Mouse (Mus musculus): ENCODE results near the gene Ppp1r1b. TPM values are rescaled to one million over a fixed set of nuclear protein-coding genes. Genes with fewer than 3 reads are reported as not detected.

Ppp1r1b gene
- total RNA-seq, 1 experiment from 2014 or later = not detected

GRCm38 (mm10) chr11:98327136-98328030 is 20.8 kb upstream of the Ppp1r1b start:
- no peak for ATAC-seq (ENCODE audit: extremely low read depth, insufficient number of reproducible peaks, low FRiP score, poor library complexity, severe bottlenecking)

GRCm38 (mm10) chr11:98328031-98328370 is 20.2 kb upstream of the Ppp1r1b start:
- no peak for ATAC-seq (ENCODE audit: extremely low read depth, insufficient number of reproducible peaks, low FRiP score, poor library complexity, severe bottlenecking)

GRCm38 (mm10) chr11:98328371-98329069 is 19.7 kb upstream of the Ppp1r1b start:
- no peak for ATAC-seq (ENCODE audit: extremely low read depth, insufficient number of reproducible peaks, low FRiP score, poor library complexity, severe bottlenecking)

- ATAC-seq (ENCODE audit: extremely low read depth, insufficient number of reproducible peaks, low FRiP score, poor library complexity, severe bottlenecking) = no peak
Observed at GRCm38 (mm10) chr11:98329081-98329959, 18.9 kb upstream of the Ppp1r1b start, which contains the start of gene Neurod2. TSS of gene Neurod2 (minus strand) at chr11:98329648.

GRCm38 (mm10) chr11:98329960-98330744 is 18.1 kb upstream of the Ppp1r1b start:
- no peak for ATAC-seq (ENCODE audit: extremely low read depth, insufficient number of reproducible peaks, low FRiP score, poor library complexity, severe bottlenecking)

DNA sequence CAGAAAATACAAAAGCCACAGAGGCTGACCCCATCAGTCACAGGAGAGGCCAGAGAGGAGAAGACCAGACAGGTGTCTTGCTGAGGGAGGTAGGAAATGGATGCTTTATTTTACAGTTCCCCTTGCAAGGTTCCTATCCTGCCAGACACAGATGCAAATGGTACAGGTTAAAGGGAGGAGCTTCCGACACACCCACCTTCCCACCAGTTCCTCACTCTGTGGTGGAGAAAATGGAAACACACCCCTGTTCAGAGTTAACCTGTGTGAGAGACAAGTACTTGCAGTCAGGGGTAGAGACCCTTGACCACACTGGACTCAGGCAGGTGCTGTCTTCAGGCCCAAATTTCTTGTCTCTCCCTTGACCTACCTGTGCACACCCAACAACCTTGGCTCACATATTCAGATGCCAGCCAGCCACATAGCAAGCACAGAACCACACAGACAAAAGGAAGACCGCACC is 17.4 kb upstream of the Ppp1r1b start:
- no peak for ATAC-seq (ENCODE audit: extremely low read depth, insufficient number of reproducible peaks, low FRiP score, poor library complexity, severe bottlenecking)

- ATAC-seq (ENCODE audit: extremely low read depth, insufficient number of reproducible peaks, low FRiP score, poor library complexity, severe bottlenecking) = no peak
Observed at GRCm38 (mm10) chr11:98331401-98331800, 16.8 kb upstream of the Ppp1r1b start.

GRCm38 (mm10) chr11:98332186-98332585 is 16.0 kb upstream of the Ppp1r1b start:
- ATAC-seq (ENCODE audit: extremely low read depth, insufficient number of reproducible peaks, low FRiP score, poor library complexity, severe bottlenecking) = no peak

DNA sequence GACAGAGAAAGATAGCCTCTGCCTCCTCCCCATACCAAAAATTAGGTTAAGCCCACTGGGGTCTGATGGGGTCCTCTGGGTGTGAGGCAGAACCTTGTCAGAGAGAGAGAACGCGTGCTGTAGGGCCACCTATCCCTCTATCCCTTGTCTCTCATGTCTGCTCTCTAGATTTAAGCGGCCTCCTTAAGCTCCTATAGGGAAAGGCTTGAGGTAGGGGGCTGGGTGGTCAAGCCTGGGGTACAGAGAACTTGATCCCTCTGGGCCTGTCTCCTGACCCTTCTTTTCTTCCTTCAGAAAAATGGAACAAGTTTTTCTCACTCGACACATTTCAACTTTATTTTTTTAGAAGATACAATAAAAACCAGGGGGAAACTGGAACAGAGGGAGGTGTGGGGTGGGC is 15.4 kb upstream of the Ppp1r1b start:
- ATAC-seq (ENCODE audit: extremely low read depth, insufficient number of reproducible peaks, low FRiP score, poor library complexity, severe bottlenecking) = no peak

GRCm38 (mm10) chr11:98333263-98333696 is 14.9 kb upstream of the Ppp1r1b start:
- ATAC-seq (ENCODE audit: extremely low read depth, insufficient number of reproducible peaks, low FRiP score, poor library complexity, severe bottlenecking) = no peak

DNA sequence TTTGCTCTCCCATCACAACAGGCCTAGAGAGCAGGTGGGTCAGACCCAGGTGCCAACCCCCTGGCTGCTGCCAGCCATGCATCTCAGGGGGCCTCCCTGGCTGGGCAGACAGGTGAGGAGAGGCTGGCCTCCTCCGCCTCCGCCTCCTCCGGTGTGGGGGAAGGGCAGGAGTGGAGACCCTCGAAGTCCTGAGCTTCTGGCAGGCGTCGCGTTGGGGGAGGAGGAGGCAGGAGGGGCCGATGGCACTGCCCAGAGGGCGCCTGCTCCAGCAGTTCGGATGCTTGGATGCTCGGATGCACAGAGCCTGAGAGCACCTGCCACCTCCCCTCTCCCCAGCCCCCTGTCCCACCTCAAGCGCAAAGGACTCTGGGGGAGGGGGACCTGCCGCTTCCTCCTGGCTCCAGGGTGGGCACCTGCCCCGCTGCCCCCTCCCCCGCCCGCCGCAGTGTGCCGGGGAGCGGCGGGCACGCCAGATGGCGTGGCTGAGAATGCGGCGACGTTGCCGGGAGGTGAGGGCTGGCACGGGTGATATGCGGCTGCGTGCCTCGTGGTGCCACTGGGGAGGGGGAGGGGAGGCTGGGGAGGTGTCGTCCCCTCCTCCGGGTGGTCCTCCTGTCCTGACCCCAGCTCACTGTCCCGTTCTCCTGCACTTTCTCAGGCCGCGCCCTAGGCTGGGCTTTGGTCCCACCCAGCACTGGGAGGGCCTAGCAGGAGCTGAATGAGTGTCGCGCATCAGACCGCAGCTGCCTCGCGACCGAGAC is 14.0 kb upstream of the Ppp1r1b start:
- no peak for ATAC-seq (ENCODE audit: extremely low read depth, insufficient number of reproducible peaks, low FRiP score, poor library complexity, severe bottlenecking)

- no peak for ATAC-seq (ENCODE audit: extremely low read depth, insufficient number of reproducible peaks, low FRiP score, poor library complexity, severe bottlenecking)
Observed at GRCm38 (mm10) chr11:98335250-98335649, 13.0 kb upstream of the Ppp1r1b start.

DNA sequence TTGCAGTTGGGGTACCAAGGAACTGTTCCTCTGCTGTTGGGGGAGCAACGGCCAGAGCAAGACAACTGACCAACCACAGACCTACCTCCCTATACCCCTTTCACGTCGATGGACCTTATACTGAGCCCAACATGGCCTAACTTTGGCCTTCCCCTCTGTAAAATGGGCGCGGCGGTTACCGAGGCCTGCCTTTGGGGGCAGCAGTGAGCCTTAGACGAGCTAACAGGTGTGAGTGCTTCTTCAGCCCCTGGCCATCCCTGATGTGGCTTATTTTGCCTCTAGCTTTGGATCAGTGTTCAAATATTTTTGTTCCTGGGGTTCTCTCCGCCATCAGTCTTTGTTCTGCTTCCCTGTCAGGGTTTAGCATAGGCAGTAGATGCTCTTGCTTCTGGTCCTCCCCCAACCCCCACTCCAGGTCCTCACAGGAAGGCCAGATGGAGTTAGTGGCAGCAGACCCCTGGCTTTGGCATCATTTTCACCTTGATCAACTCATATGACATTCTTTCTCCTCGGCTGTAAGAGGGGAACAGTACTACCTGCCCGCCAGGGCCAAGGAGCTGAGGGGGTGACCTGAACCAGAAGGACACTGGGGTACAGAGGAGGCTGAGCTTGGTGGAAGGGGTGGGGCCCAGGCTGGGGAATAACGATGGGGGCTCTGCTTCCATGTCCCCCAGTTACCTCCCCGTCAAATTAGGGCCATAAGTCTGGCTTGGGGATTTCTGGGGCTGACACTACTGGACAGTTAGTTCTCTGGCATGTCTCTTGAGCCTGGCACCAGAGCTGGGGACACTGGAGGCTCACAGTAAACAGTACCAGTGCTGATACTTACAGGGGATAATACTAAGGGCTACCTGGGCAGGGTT is 11.7 kb upstream of the Ppp1r1b start:
- no peak for ATAC-seq (ENCODE audit: extremely low read depth, insufficient number of reproducible peaks, low FRiP score, poor library complexity, severe bottlenecking)

DNA sequence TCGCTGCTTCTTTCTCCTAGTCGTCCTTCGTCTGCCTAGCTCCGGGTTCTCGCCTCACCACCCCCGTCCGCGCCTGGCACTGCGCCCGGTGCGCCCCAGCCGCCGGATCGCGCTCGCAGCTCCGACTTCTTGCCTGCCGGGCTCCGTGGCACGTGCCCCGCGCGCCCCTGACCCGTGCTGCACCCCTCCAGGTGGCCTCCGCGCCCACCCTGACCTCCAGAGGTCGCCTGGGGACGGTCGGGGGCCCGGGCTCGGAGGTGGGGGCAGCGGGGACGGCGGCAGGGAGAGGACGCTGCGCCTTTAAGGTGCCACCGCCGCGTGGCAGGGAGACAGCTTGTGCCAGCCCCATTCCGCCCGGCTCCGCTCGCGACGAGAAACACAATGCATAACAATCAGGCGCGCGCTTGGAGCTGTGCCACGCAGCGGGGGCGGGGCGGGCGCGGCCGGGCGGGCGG is 9.7 kb upstream of the Ppp1r1b start:
- no peak for ATAC-seq (ENCODE audit: extremely low read depth, insufficient number of reproducible peaks, low FRiP score, poor library complexity, severe bottlenecking)

DNA sequence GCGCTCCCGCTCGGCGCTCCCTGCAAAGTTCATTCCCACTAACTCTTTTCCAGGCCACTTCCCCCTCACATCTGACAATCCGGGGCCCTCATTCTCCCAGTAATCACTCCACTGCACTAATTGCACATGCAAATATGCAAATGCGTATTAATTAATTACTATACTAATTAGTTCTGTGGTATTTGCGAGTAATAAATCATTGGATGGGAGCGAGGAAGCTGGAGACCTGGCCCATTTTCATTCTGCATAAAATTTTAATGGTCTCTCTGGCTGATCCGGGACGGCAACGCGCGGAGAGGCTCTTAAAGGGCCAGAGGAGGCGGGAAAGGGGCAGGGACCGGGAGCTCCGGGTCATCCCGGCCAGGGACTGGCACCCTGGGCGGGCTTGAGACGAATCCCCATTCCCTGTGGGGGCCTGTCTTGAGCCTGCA is 9.1 kb upstream of the Ppp1r1b start:
- no peak for ATAC-seq (ENCODE audit: extremely low read depth, insufficient number of reproducible peaks, low FRiP score, poor library complexity, severe bottlenecking)

- peak; percentile 45; the same call in 1 of the 2 replicates for ATAC-seq (ENCODE audit: extremely low read depth, insufficient number of reproducible peaks, low FRiP score, poor library complexity, severe bottlenecking)
Observed at GRCm38 (mm10) chr11:98339679-98340287, 8.4 kb upstream of the Ppp1r1b start.
